Mouse (Mus musculus): Measurements from ENCODE around the gene Slamf6. TPM values are rescaled to one million over a fixed set of nuclear protein-coding genes. Genes with fewer than 3 reads are reported as not detected.
"Not testable (repeated sequence)": the region's sequence is repeated elsewhere in the genome, so short reads cannot be mapped to it uniquely, and the experiment has no call there.

Gene Slamf6
- polyA plus RNA-seq (2014; fragmentation: Nextera tagmentation; extraction: Ambion mirVana) = 0.13 TPM in 1 of 2 replicates, not detected in the other

DNA sequence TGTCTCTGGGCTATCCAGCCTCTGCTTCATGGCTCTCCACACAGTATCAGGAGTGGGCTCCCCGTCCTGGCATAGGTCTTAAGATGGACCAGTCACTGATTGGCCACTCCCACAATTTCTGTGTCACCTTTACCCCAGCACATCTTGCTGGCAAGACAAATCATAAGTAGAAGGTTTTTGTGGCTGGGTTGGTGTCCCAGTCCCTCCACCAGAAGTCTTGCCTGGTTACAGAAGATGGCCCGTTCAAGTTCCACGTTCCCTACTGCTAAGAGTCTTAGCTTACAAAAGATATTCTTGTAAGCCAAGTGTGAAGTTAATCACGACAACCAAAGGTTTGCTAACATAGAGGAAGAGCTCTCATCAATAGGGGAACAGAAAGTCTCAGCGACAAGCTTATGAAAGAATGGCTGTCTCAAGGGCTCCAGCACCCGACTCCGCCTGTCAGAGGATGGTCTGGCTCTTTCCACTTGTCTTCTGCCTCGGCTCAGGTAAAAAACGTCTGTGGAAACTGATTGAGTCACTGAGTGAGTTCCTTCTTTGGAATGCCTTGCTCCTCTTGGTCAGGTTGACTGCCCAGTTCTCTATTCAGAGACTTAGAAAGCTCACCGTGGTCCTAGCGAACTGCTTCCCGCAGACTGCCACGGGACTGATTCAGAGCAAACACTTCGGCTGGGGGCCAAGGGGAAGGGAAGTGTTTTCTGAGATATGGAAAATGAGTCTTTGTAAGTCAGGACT, at the start of gene Slamf6:
Gene Slamf6, plus strand, starts transcription at position 211 of the 735 bp plus-strand sequence.
- WGBS = 84% methylated on average over 14 of the region's 14 CpGs
- Histone ChIP-seq H3K4me1 (ENCODE audit: control insufficient read depth, insufficient read depth, low read length) (no peaks in the 10 kb centered on the region), H3K27me3 (ENCODE audit: control insufficient read depth, insufficient read depth, low read length) (no peaks in the 10 kb centered on the region), H3K36me3 (ENCODE audit: control insufficient read depth, insufficient read depth, low read length) (no peaks in the 10 kb centered on the region), H3K9ac (replicated peaks; ENCODE audit: low read depth, low read length) (no peak within 1 kb of the TSS), H3K4me2 (ENCODE audit: low read depth, low read length) (no peak within 1 kb of the TSS), H3K9me3 (ENCODE audit: control insufficient read depth, low read length) (no peaks in the 10 kb centered on the region), H3K4me3 (ENCODE audit: low read depth, low read length) (no peak within 1 kb of the TSS), H3K27ac (ENCODE audit: low read depth, low read length) (no peak within 1 kb of the TSS)
- no peak for ATAC-seq (ENCODE audit: low read depth)

DNA sequence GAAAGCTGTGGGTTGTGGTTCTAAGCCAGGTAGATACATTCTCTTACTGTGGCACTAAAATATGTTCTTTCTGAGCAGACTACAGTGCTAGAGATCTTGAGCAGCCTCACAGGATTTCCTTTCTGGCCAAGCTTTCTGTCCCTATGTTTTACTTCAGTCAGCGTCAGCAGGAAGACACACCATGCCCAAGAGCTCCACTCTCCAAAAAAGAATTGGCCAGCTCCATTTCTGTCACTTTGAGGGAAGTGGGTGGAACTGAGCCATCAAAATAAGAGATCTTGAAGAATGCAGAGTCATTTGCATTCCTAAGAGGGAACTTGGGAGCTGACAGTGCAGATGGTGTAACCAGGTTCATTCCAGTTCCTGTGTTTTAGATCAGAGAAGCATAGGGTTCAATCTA, 30.3 kb upstream of the Slamf6 start:
- WGBS = 94% methylated on average over 1 of the region's 1 CpGs
- Histone ChIP-seq H3K9me3 (ENCODE audit: control insufficient read depth, low read length) (no peaks in the 10 kb centered on the region), H3K27ac (ENCODE audit: low read depth, low read length) (no peak overlapping the region), H3K4me2 (ENCODE audit: low read depth, low read length) (no peak overlapping the region), H3K27me3 (ENCODE audit: control insufficient read depth, insufficient read depth, low read length) (no peaks in the 10 kb centered on the region), H3K4me3 (ENCODE audit: low read depth, low read length) (no peak overlapping the region), H3K36me3 (ENCODE audit: control insufficient read depth, insufficient read depth, low read length) (no peaks in the 10 kb centered on the region), H3K4me1 (ENCODE audit: control insufficient read depth, insufficient read depth, low read length) (no peaks in the 10 kb centered on the region), H3K9ac (replicated peaks; ENCODE audit: low read depth, low read length) (no peak overlapping the region)
- ATAC-seq (ENCODE audit: low read depth) = no peak

DNA sequence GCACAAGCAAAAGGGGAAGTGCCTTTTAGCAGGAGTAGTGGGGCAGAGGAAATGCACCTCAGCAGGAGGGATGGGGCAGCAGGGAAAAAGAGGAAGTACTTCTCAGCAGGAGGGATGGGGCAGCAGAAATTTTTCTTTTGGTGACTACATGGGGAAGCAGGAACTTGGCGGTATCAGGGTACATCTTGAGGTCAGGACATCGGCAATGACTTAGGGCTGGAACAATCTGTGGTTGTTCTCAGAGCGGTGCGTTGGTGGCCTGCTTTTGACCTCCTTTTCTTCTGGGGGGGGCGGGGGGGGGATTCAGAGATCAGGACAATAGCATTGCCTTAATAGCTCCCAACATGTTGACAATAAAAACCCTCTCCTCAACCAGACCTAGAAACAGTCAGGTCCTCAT, 22.0 kb upstream of the Slamf6 start, which contains the start of gene Gm10521:
Gene Gm10521, plus strand, starts transcription at position 301 of the 400 bp plus-strand sequence.
- not testable (repeated sequence) for H3K4me1 ChIP-seq (ENCODE audit: control insufficient read depth, insufficient read depth, low read length); H3K27ac ChIP-seq (ENCODE audit: low read depth, low read length); H3K9me3 ChIP-seq (ENCODE audit: control insufficient read depth, low read length); H3K4me3 ChIP-seq (ENCODE audit: low read depth, low read length); H3K36me3 ChIP-seq (ENCODE audit: control insufficient read depth, insufficient read depth, low read length); H3K27me3 ChIP-seq (ENCODE audit: control insufficient read depth, insufficient read depth, low read length); H3K4me2 ChIP-seq (ENCODE audit: low read depth, low read length); ATAC-seq (ENCODE audit: low read depth); H3K9ac ChIP-seq (replicated peaks; ENCODE audit: low read depth, low read length)
- 78% methylated on average over 5 of the region's 5 CpGs for WGBS

DNA sequence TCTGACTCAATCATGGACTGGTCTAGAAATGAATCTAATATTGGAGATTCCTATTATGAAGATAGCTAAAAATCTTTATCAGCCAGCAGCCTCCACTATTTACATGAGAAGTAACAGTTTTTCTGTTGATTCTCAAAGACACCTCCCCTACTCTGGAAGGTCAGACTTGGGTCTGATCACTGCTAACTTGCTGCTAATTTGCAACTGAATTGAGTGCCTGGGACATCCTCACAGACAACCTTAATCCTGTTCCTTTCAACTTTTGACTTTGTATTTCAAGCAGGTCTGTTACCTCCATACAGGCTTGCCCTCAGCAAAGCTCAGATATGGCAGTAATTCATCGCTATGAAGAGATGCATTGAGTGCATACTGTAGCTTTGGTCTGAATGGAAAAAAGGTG, 13.3 kb upstream of the Slamf6 start:
- Histone ChIP-seq H3K4me1 (ENCODE audit: control insufficient read depth, insufficient read depth, low read length) (no peaks in the 10 kb centered on the region), H3K9me3 (ENCODE audit: control insufficient read depth, low read length) (no peaks in the 10 kb centered on the region), H3K27ac (ENCODE audit: low read depth, low read length) (no peak overlapping the region), H3K9ac (replicated peaks; ENCODE audit: low read depth, low read length) (no peak overlapping the region), H3K27me3 (ENCODE audit: control insufficient read depth, insufficient read depth, low read length) (no peaks in the 10 kb centered on the region), H3K4me2 (ENCODE audit: low read depth, low read length) (no peak overlapping the region), H3K4me3 (ENCODE audit: low read depth, low read length) (no peak overlapping the region), H3K36me3 (ENCODE audit: control insufficient read depth, insufficient read depth, low read length) (no peaks in the 10 kb centered on the region)
- 74% methylated on average over 1 of the region's 1 CpGs for WGBS
- no peak for ATAC-seq (ENCODE audit: low read depth)

DNA sequence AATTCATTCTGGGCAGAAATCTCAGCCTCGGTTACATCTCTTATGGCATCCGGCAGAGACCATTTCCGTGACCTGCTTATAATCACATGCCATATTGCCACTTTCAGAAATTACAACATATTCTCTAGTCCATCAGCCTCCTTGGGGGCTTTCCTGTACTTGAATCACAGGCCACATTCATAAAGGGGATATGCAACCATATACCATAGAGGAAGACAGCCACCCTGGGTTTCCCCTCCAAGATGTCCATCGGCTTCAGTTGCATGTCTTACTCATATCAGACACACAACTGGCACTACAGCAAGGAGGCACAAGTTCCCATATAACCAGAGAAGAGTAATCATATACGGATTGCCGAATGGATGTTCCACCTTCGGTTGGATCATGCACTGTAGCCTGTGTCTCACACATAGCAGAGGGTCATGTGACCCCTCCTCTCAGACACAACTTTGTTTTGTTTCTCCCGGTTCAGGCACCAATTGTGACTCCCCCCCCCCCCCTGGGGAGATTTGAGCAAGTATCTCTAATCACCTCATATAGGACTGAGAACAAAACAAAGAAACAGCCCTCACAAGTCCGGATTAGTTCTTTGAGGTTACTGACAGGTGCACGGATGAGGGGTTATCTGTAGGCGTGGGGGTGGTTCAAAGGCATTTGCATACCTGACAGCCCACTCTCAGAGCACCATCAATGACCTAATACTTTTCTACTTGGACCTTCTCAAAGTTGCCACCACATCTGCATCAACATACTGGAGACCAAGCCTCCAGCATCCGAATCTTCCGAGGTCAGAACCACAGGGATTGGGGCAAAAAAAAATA, 1.5 kb upstream of the Slamf6 start:
- ATAC-seq (ENCODE audit: low read depth) = no peak
- H3K9ac ChIP-seq (replicated peaks; ENCODE audit: low read depth, low read length) = no peak overlapping the region
- no peak overlapping the region for H3K4me2 ChIP-seq (ENCODE audit: low read depth, low read length)
- no peaks in the 10 kb centered on the region for H3K9me3 ChIP-seq (ENCODE audit: control insufficient read depth, low read length)
- H3K4me1 ChIP-seq (ENCODE audit: control insufficient read depth, insufficient read depth, low read length) = no peaks in the 10 kb centered on the region
- no peaks in the 10 kb centered on the region for H3K27me3 ChIP-seq (ENCODE audit: control insufficient read depth, insufficient read depth, low read length)
- H3K4me3 ChIP-seq (ENCODE audit: low read depth, low read length) = no peak overlapping the region
- no peak overlapping the region for H3K27ac ChIP-seq (ENCODE audit: low read depth, low read length)
- 85% methylated on average over 13 of the region's 13 CpGs for WGBS
- no peaks in the 10 kb centered on the region for H3K36me3 ChIP-seq (ENCODE audit: control insufficient read depth, insufficient read depth, low read length)

DNA sequence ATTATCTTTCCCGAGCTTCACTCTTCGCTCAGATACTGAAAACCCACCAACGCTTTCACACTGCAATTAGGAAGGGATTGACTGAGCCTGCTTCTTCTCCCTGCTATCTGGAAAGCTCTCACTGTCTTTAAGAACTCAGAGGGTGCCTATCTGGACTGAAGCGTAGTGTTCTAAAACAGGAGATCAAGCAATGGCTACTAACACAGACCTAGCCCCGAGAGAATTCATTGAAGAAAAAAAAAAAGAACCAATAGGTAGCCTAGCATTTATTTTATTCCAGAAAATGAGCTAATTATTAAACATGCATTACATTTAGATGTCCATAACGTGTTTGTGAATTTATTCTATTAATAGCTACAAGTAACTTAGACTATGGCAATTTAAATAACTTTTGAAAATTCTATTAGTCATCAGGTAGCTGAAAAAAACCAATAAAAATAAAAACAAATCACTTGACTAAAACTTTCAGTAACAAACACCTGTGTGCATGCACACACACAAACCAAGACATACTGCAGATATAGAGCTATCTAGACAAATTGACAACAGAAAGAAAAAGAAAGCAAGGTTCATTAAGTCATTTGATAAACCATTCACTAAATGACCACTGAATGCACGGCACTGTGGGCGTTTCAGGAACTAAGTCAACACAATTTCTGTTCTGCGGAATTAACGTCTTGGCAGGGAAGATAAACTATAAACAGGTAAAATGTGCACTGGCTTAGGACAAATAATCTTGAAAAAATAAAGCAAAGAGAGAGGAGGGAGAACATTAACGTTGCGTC, 1.0 kb downstream of the Slamf6 start:
- Histone ChIP-seq H3K27ac (ENCODE audit: low read depth, low read length) (no peak overlapping the region), H3K4me2 (ENCODE audit: low read depth, low read length) (no peak overlapping the region), H3K27me3 (ENCODE audit: control insufficient read depth, insufficient read depth, low read length) (no peaks in the 10 kb centered on the region), H3K4me3 (ENCODE audit: low read depth, low read length) (no peak overlapping the region), H3K9me3 (ENCODE audit: control insufficient read depth, low read length) (no peaks in the 10 kb centered on the region), H3K9ac (replicated peaks; ENCODE audit: low read depth, low read length) (no peak overlapping the region), H3K4me1 (ENCODE audit: control insufficient read depth, insufficient read depth, low read length) (no peaks in the 10 kb centered on the region), H3K36me3 (ENCODE audit: control insufficient read depth, insufficient read depth, low read length) (no peaks in the 10 kb centered on the region)
- no peak for ATAC-seq (ENCODE audit: low read depth)
- 87% methylated on average over 12 of the region's 12 CpGs for WGBS

DNA sequence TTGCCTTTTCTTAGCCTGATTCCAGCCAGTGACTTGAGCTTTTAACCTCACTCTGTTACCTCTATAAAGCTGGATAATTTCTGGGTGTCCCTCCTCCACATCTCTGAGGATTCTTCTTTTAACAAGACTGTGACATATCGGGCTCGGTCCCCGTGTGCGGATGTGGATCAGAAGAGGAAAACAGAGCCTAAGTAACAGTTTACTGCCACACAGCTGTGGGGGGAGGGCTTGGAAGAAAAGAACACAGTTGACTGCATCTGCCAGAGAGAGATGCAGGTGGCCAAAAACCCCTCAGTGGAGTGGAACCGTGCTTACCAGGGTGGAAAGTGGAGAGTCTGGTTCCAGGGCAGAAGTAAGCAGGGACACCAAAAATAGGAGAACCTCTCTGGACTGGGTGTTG, 1.9 kb downstream of the Slamf6 start:
- H3K9ac ChIP-seq (replicated peaks; ENCODE audit: low read depth, low read length) = no peak overlapping the region
- H3K9me3 ChIP-seq (ENCODE audit: control insufficient read depth, low read length) = no peaks in the 10 kb centered on the region
- no peak for ATAC-seq (ENCODE audit: low read depth)
- H3K4me1 ChIP-seq (ENCODE audit: control insufficient read depth, insufficient read depth, low read length) = no peaks in the 10 kb centered on the region
- no peaks in the 10 kb centered on the region for H3K27me3 ChIP-seq (ENCODE audit: control insufficient read depth, insufficient read depth, low read length)
- 91% methylated on average over 5 of the region's 5 CpGs for WGBS
- H3K4me2 ChIP-seq (ENCODE audit: low read depth, low read length) = no peak overlapping the region
- no peak overlapping the region for H3K4me3 ChIP-seq (ENCODE audit: low read depth, low read length)
- H3K36me3 ChIP-seq (ENCODE audit: control insufficient read depth, insufficient read depth, low read length) = no peaks in the 10 kb centered on the region
- H3K27ac ChIP-seq (ENCODE audit: low read depth, low read length) = no peak overlapping the region

DNA sequence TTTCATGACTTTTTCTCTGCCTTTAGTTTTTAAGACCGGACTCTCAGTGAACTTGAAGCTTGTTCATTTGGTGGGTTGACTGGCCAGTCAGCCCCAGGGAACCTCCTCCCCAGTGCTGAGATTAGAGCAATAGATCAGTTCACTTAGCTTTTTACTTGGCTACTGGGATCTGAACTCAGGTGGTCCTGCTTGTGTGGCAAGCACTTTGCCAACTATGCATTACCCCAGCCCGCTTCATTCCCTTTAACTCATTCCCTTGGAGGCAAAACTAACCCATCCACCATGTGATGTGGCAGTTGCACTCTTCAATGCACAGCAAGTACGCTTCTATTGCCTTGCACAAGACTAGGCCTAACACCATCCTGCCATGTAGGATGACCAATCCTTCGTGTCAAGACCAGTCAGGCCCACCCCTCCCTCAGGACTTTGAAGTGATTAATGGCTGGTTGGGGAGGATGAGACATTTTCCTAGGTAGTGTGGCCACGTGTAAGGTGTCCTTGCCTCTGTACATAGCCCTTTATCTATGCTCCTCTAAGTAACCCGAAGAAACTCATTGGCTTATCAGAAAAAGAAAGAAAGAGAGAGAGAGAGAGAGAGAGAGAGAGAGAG, 2.7 kb downstream of the Slamf6 start:
- Histone ChIP-seq H3K27me3 (ENCODE audit: control insufficient read depth, insufficient read depth, low read length) (no peaks in the 10 kb centered on the region), H3K27ac (ENCODE audit: low read depth, low read length) (no peak overlapping the region), H3K9ac (replicated peaks; ENCODE audit: low read depth, low read length) (no peak overlapping the region), H3K4me3 (ENCODE audit: low read depth, low read length) (no peak overlapping the region), H3K36me3 (ENCODE audit: control insufficient read depth, insufficient read depth, low read length) (no peaks in the 10 kb centered on the region), H3K9me3 (ENCODE audit: control insufficient read depth, low read length) (no peaks in the 10 kb centered on the region), H3K4me1 (ENCODE audit: control insufficient read depth, insufficient read depth, low read length) (no peaks in the 10 kb centered on the region), H3K4me2 (ENCODE audit: low read depth, low read length) (no peak overlapping the region)
- 91% methylated on average over 6 of the region's 6 CpGs for WGBS
- no peak for ATAC-seq (ENCODE audit: low read depth)

All from neural tube, embryonic 14.5 days (tissue).